Comparison of ENCODE assay signal across 21 mouse cellular contexts in the genomic region with DNA sequence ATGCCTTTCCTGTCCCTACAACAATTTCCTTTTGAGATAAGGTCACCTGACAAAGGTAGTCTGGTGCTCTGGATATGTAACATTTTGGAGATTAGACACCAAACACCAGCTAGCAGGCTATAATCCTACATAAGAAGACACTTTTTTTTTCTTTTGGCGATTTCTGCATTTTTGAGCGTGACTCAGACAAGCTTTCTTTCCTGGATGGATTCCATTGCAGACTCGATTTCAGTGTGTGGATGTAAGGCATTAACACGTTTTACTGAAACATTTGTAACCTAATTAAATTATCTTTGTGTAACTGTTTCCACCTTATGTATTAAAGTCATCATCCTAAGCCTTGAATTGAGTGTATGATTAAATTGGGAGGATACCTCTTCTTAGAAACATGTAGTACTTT.
"Had no signal": no experiment of that assay in that cellular context is flagged by ENCODE, and none has a peak within 500 bp of the region (broad histone marks: within the 10 kb centered on the region; RNA-seq: fewer than 3 reads in every experiment).

No protein-coding gene starts in this region.

- ATAC-seq: hindbrain, embryonic 16.5 days; hindbrain, postnatal 0 days; inflammation-experienced regulatory T-cells, adult 6 months; intestine, embryonic 15.5 days; intestine, embryonic 16.5 days; intestine, postnatal 0 days had no signal

- DNase-seq: heart, postnatal 10 days; heart, postnatal 14 days; heart, postnatal 4 days; kidney, adult 11 months; kidney, adult 18-20 months; kidney, adult 2 months; kidney, adult 8-10 months; kidney, adult 9 months; kidney, postnatal 10 days; kidney, postnatal 14 days; kidney, postnatal 25 days; kidney, postnatal 36 days; kidney, postnatal 4 days; layer of hippocampus, adult 9-11 months; layer of hippocampus, postnatal 36 days had no signal
